Mouse (Mus musculus) intestine, embryonic 15.5 days (tissue): ENCODE data around the gene Mas1. TPM values are rescaled to one million over a fixed set of nuclear protein-coding genes. Genes with fewer than 3 reads are reported as not detected.
A peak's percentile ranks its signal among the peaks of the same experiment; 100 is the strongest.

Experiments
- ATAC-seq: fragments of 200-750 bp; cut with Nextera tagmentation; 2 replicates; pipeline ENCODE4 v1.8.0; 2017; ENCODE audit warnings: moderate TSS enrichment, moderate library complexity
- H3K27ac ChIP-seq: fragments of 300-500 bp; sonication (generic); 2 replicates; pipeline ENCODE4 v1.5.1; 2015; ENCODE audit warnings: mild to moderate bottlenecking, inconsistent platforms
- H3K27me3 ChIP-seq: fragments of 300-500 bp; sonication (generic); replicated peaks from 2 replicates; pipeline ENCODE4 v1.6.1; 2015; ENCODE audit warnings: inconsistent platforms
- H3K36me3 ChIP-seq: fragments of 300-500 bp; sonication (generic); 2 replicates; pipeline ENCODE4 v1.6.1; 2015; ENCODE audit warnings: inconsistent platforms
- H3K4me1 ChIP-seq: fragments of 300-500 bp; sonication (generic); replicated peaks from 2 replicates; pipeline ENCODE4 v1.6.1; 2015; ENCODE audit warnings: inconsistent platforms
- H3K4me2 ChIP-seq: fragments of 300-500 bp; sonication (generic); replicated peaks from 2 replicates; pipeline ENCODE4 v1.6.1; 2015; ENCODE audit warnings: mild to moderate bottlenecking, inconsistent platforms
- H3K4me3 ChIP-seq: fragments of 300-500 bp; sonication (generic); replicated peaks from 2 replicates; pipeline ENCODE4 v1.5.1; 2015; ENCODE audit warnings: inconsistent platforms
- H3K9ac ChIP-seq: fragments of 300-500 bp; sonication (generic); 2 replicates; pipeline ENCODE4 v1.6.1; 2015; ENCODE audit warnings: inconsistent platforms
- H3K9me3 ChIP-seq: fragments of 300-500 bp; sonication (generic); 2 replicates; pipeline ENCODE4 v1.6.1; 2016; ENCODE audit warnings: inconsistent platforms
- WGBS: fragments of 180-500 bp; shearing (Covaris S2); methylation state at CpG from one replicate; pipeline ENCODE4 v1.1.7; 2015; 5-methylcytosine and 5-hydroxymethylcytosine counted together
- polyA plus RNA-seq: library from polyadenylated mRNA; unstranded; fragments of >200 nt; fragmentation: Nextera tagmentation; extraction: Ambion mirVana; gene quantifications from 2 replicates; pipeline ENCODE4 v1.2.1, GENCODE M21; 2015

Mas1 gene
- polyA plus RNA-seq, 1 experiment from 2014 or later = 0.40 TPM

DNA sequence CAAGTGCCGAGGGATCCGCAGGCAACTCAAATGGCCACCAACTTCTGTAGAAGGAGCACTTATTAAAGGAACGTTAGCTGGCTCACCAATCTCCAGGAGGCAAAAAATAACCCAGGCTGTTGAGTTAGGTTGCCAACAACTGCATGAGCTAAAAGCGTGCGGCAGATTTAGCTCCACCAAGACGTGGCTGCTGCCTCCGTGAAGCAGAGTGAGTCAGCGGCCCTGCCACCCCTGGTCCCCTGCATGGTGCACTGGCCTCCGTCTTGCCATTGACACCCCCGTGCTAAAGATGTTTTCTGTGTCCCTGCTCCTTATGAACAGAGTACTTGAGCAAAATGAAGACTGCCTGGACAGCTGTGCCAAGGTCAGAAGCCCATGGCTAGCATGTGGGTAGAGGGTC is 1.1 kb downstream of the Mas1 start:
- H3K4me1 ChIP-seq = peaks cover 2% of the 10 kb centered on the region; the same call in 1 of the 2 replicates
- no peaks in the 10 kb centered on the region for H3K27me3 ChIP-seq
- no peak overlapping the region for H3K27ac ChIP-seq
- no peak overlapping the region for H3K4me2 ChIP-seq
- WGBS = 85% methylated on average over 10 of the region's 10 CpGs
- no peak overlapping the region for H3K4me3 ChIP-seq
- no peaks in the 10 kb centered on the region for H3K9me3 ChIP-seq
- H3K9ac ChIP-seq = no peak overlapping the region
- no peaks in the 10 kb centered on the region for H3K36me3 ChIP-seq
- no peak for ATAC-seq

DNA sequence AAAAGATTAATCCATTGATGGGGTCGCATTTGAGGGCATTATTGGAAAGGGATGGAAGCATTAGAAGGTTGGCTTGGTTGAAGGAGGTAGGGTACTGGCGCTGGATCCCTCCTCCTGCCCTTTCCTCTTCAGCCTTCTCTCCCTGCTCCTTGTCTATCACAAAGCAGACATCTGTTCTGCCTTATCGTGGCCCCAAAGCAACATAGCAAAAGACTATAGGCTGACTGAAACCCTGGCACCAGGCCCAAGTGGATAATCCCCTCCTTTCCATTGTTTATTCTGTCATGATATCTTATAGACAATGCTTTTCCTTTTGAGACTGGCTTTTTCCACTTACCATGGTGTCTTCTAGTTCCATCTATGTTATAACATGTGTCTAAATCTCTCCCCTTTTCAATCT is 2.5 kb downstream of the Mas1 start:
- H3K4me2 ChIP-seq = no peak overlapping the region
- H3K27ac ChIP-seq = no peak overlapping the region
- H3K27me3 ChIP-seq = no peaks in the 10 kb centered on the region
- no peaks in the 10 kb centered on the region for H3K9me3 ChIP-seq
- H3K4me1 ChIP-seq = peaks cover 2% of the 10 kb centered on the region; the same call in 1 of the 2 replicates
- no peaks in the 10 kb centered on the region for H3K36me3 ChIP-seq
- WGBS = 55% methylated on average over 3 of the region's 3 CpGs
- no peak overlapping the region for H3K4me3 ChIP-seq
- no peak for ATAC-seq
- no peak overlapping the region for H3K9ac ChIP-seq

DNA sequence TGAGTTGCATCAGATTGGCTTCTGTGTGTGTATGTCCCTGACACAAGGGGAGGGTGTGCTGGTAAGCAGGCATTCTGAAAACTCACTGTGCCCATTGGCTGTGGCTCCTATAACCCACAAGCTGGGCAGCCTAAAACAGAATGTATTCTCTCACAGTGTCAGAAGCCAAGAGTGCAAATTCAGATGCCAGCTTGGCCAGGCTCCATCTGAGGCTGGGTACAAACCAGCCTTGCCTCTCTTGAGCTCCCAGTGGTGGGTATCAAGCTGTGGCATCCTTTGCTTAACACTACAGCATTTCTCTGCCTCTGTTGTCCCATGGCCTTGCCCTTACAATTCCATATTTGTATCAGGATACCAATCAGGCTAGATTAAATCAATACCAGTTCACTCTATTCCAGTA is 3.8 kb downstream of the Mas1 start:
- ATAC-seq = no peak
- Histone ChIP-seq H3K4me2 (no peak overlapping the region), H3K9me3 (no peaks in the 10 kb centered on the region), H3K9ac (no peak overlapping the region), H3K36me3 (no peaks in the 10 kb centered on the region), H3K27ac (no peak overlapping the region), H3K4me1 (peaks cover 2% of the 10 kb centered on the region; the same call in 1 of the 2 replicates), H3K4me3 (no peak overlapping the region), H3K27me3 (no peaks in the 10 kb centered on the region)

DNA sequence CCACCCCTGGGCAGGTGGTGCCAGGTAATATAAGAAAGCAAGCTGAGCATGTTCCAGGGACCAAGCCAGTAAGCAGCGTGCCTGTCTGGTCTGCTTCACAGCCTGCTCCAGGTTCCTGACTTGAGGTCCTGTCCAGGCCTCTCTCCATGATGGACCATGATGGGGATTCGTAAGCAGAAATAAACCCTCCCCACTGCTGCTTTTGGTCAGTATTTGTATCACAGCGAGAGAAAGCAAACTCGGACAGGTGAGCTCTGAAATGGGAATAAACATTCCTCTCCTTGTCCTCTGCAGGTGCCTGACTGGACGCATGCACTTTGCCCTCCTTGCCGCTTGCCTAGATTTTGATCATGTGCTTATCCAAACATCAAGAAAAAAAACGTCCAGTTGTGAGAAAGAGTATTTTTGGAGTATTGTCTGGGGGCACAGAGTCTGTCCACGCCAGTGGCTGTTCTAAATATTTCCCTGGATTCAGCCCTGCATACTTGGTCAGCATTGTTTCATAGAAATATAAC is 8.9 kb downstream of the Mas1 start:
- no peaks in the 10 kb centered on the region for H3K27me3 ChIP-seq
- 67% methylated on average over 8 of the region's 8 CpGs for WGBS
- H3K4me2 ChIP-seq = no peak overlapping the region
- no peak overlapping the region for H3K4me3 ChIP-seq
- no peak for ATAC-seq
- no peaks in the 10 kb centered on the region for H3K36me3 ChIP-seq
- no peak overlapping the region for H3K27ac ChIP-seq
- no peaks in the 10 kb centered on the region for H3K9me3 ChIP-seq
- no peak overlapping the region for H3K9ac ChIP-seq
- H3K4me1 ChIP-seq = no peaks in the 10 kb centered on the region

DNA sequence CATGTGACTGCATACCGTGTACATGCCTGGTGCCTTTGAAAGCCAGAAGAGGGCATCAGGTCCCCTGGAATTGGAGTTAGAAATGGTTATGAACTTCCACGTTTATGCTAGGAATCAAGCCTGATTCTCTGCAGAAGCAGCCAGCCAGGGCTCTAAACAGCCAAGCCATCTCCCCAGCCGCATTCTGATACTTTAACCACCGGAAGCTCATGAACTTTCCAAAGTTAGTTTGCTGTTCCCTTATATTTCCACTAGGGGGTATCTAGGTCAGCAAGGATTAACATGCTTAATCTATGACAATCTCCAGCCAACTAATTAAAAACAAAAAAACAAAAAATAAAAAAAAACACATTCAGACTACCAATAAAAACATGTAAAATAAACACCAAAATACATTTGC is 9.9 kb downstream of the Mas1 start:
- no peaks in the 10 kb centered on the region for H3K9me3 ChIP-seq
- no peak overlapping the region for H3K27ac ChIP-seq
- no peak overlapping the region for H3K9ac ChIP-seq
- WGBS = 57% methylated on average over 4 of the region's 4 CpGs
- no peaks in the 10 kb centered on the region for H3K27me3 ChIP-seq
- H3K36me3 ChIP-seq = no peaks in the 10 kb centered on the region
- no peak overlapping the region for H3K4me3 ChIP-seq
- ATAC-seq = no peak
- H3K4me1 ChIP-seq = no peaks in the 10 kb centered on the region
- no peak overlapping the region for H3K4me2 ChIP-seq

DNA sequence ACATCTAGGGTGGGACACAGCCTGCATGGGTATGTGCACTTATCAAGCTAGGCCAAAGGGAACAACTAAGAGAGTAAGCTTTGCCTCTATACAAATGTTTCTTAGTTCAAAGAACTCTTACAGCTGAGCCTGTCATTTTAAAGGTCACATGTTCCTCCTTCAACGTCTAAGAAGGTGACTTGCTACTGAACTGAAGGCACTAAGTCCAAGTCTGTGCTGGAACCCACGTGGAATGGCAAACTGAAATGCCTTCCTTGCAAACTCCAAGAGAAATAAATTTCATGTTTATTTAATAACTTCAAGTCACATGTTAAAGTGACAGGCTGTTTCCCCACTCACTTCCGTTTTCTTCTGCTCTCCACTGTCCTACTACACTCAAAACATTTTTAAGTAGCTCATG is 10.5 kb downstream of the Mas1 start:
- ATAC-seq = no peak
- no peak overlapping the region for H3K4me2 ChIP-seq
- no peaks in the 10 kb centered on the region for H3K36me3 ChIP-seq
- no peak overlapping the region for H3K9ac ChIP-seq
- H3K27me3 ChIP-seq = no peaks in the 10 kb centered on the region
- no peaks in the 10 kb centered on the region for H3K4me1 ChIP-seq
- H3K27ac ChIP-seq = no peak overlapping the region
- no peaks in the 10 kb centered on the region for H3K9me3 ChIP-seq
- H3K4me3 ChIP-seq = no peak overlapping the region
- WGBS = 32% methylated on average over 3 of the region's 3 CpGs

DNA sequence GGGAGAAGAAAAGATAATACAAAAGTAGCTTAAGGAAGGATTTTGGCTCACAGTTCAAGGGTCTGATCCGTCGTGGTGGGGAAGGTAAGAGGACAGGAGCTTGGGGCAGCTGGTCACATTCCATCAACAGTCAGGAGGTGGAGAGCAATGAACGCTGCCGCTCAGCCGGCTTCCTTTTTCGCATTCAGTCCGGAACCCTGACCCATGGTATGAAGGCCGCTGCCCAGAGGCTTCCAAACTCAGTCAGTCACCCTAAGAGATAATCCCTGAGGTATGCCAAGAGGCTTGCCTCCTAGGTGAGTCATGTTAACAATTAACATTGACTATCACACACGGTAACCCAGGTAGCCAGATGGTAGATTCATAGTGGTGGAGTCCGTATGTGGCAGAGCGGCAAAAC is 13.6 kb downstream of the Mas1 start:
- no peaks in the 10 kb centered on the region for H3K9me3 ChIP-seq
- no peaks in the 10 kb centered on the region for H3K36me3 ChIP-seq
- H3K27ac ChIP-seq = no peak overlapping the region
- 94% methylated on average over 11 of the region's 11 CpGs for WGBS
- no peak for ATAC-seq
- no peaks in the 10 kb centered on the region; the same call in 1 of the 2 replicates for H3K27me3 ChIP-seq
- no peak overlapping the region for H3K4me3 ChIP-seq
- H3K9ac ChIP-seq = no peak overlapping the region
- H3K4me2 ChIP-seq = no peak overlapping the region
- H3K4me1 ChIP-seq = no peaks in the 10 kb centered on the region

DNA sequence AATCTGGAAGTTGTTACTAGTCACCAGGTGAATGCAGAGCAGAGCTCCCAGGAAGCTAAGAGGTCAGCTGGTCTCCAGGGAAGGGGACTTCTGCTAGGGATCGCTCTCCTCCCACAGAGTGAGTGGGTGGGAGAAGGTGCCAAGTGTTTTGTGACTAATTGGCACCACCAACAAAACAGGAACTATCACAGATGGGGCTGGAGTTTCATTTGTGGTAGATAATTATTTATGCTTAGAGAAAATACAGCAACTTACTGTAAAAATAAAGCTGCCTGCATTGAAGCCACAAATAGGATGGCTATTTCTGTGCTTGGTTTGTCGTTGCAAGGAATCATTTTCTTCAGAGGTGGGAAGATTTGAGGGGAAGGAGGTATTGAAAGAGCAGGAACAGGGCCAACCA is 14.1 kb downstream of the Mas1 start:
- H3K27ac ChIP-seq = no peak overlapping the region
- H3K4me2 ChIP-seq = no peak overlapping the region
- H3K9me3 ChIP-seq = no peaks in the 10 kb centered on the region
- H3K4me3 ChIP-seq = no peak overlapping the region
- no peak for ATAC-seq
- H3K27me3 ChIP-seq = no peaks in the 10 kb centered on the region; the same call in 1 of the 2 replicates
- H3K9ac ChIP-seq = no peak overlapping the region
- H3K36me3 ChIP-seq = no peaks in the 10 kb centered on the region
- no peaks in the 10 kb centered on the region for H3K4me1 ChIP-seq
- WGBS = 80% methylated on average over 2 of the region's 2 CpGs

DNA sequence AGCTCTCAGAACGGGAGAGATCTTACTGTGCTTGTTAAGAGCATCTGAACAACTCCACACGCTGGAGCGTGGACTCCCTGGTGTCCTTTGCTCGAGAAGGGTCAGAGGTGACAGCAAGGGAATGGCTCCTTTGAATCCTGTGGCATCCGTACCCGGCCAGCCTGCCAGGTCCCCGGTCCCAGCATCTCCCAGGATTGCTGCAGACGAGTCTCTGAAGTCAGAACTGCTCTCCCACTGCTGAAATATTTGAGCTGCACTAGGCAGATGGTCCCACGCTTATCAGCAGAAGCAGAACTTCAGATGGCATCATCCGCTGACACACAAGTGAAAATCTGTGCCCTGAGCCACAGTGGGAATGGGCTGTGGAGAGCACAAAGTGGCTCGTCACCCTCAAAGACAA is 16.3 kb downstream of the Mas1 start:
- Histone ChIP-seq H3K27me3 (no peaks in the 10 kb centered on the region; the same call in 1 of the 2 replicates), H3K4me1 (no peaks in the 10 kb centered on the region), H3K4me2 (no peak overlapping the region), H3K4me3 (no peak overlapping the region), H3K36me3 (no peaks in the 10 kb centered on the region), H3K9ac (no peak overlapping the region), H3K27ac (no peak overlapping the region), H3K9me3 (no peaks in the 10 kb centered on the region)
- 82% methylated on average over 11 of the region's 11 CpGs for WGBS
- no peak for ATAC-seq

DNA sequence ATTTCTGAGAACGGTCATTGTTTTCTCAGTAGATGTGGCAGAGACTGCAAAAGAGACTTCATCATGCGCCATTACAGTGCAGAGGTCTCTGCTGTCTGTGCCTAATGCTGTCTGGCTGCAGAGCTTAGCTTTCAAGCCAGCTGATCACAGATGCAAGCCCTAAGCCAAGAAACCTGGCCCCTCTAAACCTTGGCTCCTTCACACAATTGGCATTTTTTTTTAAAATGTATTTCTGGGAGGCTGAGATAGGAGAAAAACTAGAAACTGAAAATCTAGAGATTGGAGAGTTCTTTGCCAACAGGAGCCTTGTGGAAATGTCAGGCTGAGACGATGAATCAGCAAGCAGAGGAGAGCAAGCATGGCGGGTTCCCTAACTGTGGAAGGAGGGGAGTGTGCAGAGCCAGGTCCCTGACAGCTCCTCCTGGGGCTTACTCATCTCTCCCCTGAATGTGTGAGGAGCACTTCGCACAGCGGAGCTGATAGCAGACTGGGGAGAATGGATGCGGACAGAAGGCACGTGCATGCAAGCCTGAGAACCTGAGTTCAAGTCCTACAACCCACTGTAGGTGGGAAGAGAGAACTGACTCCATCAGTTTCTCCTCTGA is 18.1 kb downstream of the Mas1 start:
- Histone ChIP-seq H3K4me2 (no peak overlapping the region), H3K4me1 (peaks cover 7% of the 10 kb centered on the region; the same call in 1 of the 2 replicates), H3K27me3 (no peaks in the 10 kb centered on the region; the same call in 1 of the 2 replicates), H3K27ac (no peak overlapping the region), H3K36me3 (no peaks in the 10 kb centered on the region), H3K9ac (no peak overlapping the region), H3K4me3 (no peak overlapping the region), H3K9me3 (no peaks in the 10 kb centered on the region)
- WGBS = 82% methylated on average over 8 of the region's 8 CpGs
- ATAC-seq = no peak

DNA sequence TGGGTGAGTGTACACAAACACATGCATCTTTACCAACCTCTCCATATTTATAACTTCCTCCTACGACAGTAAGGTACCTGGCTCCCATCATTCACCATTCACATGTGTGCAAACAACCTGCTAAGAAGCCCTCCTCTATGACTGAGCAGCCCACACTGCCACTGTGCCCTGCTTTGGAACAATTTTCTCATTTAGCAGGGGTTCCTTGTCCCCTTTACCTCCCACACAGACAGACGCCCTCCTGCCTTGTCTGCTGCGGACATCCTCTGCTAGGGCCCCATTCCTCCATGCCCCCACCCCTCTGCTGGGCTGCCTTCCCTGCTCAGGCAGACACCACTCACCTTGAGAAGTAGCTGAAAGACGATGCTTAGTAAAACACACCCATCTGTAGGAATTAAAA is 20.2 kb downstream of the Mas1 start:
- peaks cover 7% of the 10 kb centered on the region; the same call in 1 of the 2 replicates for H3K4me1 ChIP-seq
- H3K4me2 ChIP-seq = no peak overlapping the region
- H3K9ac ChIP-seq = no peak overlapping the region
- no peak overlapping the region for H3K4me3 ChIP-seq
- H3K27me3 ChIP-seq = no peaks in the 10 kb centered on the region; the same call in 1 of the 2 replicates
- no peak for ATAC-seq
- no peak overlapping the region for H3K27ac ChIP-seq
- H3K36me3 ChIP-seq = no peaks in the 10 kb centered on the region
- WGBS = 47% methylated on average over 4 of the region's 4 CpGs
- no peaks in the 10 kb centered on the region for H3K9me3 ChIP-seq

DNA sequence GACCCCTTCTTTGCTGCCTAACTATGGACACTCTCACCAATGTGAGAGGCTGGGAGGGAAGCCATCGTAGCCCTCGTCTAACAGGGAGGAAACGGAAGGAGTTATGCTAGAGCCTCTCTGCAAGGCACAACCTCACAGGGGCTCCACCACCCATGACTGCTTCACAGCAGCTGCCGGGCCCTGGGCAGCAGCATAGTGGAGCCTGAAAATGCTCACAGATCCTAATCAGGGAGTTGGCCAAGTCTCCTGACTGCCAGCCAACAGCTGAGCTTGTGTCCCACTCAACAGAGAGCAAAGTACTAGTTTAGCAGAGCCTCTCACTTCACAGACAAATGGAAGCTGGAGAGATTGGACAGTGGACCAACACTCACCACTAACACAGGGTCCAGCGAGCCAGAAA is 21.5 kb downstream of the Mas1 start:
- no peak overlapping the region for H3K4me2 ChIP-seq
- 72% methylated on average over 5 of the region's 5 CpGs for WGBS
- 0 out of 2 replicates have a peak, but pooled peaks have one; percentile 4 for ATAC-seq

DNA sequence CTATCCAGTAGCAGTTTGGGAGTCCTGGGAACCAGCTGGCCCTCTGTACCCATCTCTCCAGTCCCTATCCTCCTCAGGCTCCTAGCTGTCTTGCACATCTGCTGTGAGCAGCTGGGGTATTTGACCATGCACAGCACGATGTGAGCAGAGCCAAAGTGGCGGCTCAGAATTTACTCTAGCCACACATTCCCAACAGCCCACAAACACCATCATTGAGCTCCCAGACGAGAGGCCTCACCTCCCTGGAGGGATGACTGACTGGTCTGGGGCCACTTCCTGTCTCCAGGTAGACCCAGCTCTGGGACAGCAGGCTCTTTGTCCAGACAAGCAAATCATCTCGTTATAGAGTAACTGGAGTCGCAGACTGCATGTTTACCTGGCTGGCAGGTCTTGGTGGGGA is 22.1 kb downstream of the Mas1 start:
- Histone ChIP-seq H3K4me2 (no peak overlapping the region), H3K27ac (no peak overlapping the region), H3K36me3 (no peaks in the 10 kb centered on the region), H3K9ac (no peak overlapping the region), H3K9me3 (no peaks in the 10 kb centered on the region), H3K4me1 (peaks cover 7% of the 10 kb centered on the region; the same call in 1 of the 2 replicates), H3K27me3 (no peaks in the 10 kb centered on the region), H3K4me3 (no peak overlapping the region)
- peak; percentile 45; the same call in 1 of the 2 replicates for ATAC-seq
- WGBS = 24% methylated on average over 5 of the region's 5 CpGs

More for the DNA sequence above, 21.5 kb downstream of the Mas1 start:
- no peaks in the 10 kb centered on the region for H3K36me3 ChIP-seq
- H3K4me3 ChIP-seq = no peak overlapping the region
- H3K27ac ChIP-seq = no peak overlapping the region
- H3K9me3 ChIP-seq = no peaks in the 10 kb centered on the region
- no peaks in the 10 kb centered on the region for H3K27me3 ChIP-seq
- H3K4me1 ChIP-seq = peaks cover 7% of the 10 kb centered on the region; the same call in 1 of the 2 replicates
- H3K9ac ChIP-seq = no peak overlapping the region
